Mouse (Mus musculus): ENCODE data around the gene Tmcc3. TPM values are rescaled to one million over a fixed set of nuclear protein-coding genes. Genes with fewer than 3 reads are reported as not detected.

Gene Tmcc3
- polyA plus RNA-seq, 1 experiment from 2014 or later: 2.8 TPM

GRCm38 (mm10) chr10:94545259-94546019 is 233.7 kb downstream of the Tmcc3 start:
- H3K4me2 ChIP-seq (ENCODE audit: low read depth, low read length, severe bottlenecking): peak overlapping the region; percentile 41; the same call in 1 of the 2 replicates
- ATAC-seq (replicated peaks; ENCODE audit: low FRiP score) (peak; percentile 77), DNase-seq (ENCODE audit: low spot score) (peak; percentile 67)
- H3K9me3 ChIP-seq (ENCODE audit: control insufficient read depth, low read length): no peaks in the 10 kb centered on the region
- no peaks in the 10 kb centered on the region for H3K36me3 ChIP-seq (ENCODE audit: control insufficient read depth, insufficient read depth, low read length)
- no peak overlapping the region for H3K4me3 ChIP-seq (ENCODE audit: low read depth, low read length)
- H3K27me3 ChIP-seq (ENCODE audit: control insufficient read depth, insufficient read depth, low read length): no peaks in the 10 kb centered on the region
- H3K4me1 ChIP-seq (replicated peaks; ENCODE audit: control insufficient read depth, insufficient read depth, low read length): peaks cover 11% of the 10 kb centered on the region; the same call in 1 of the 2 replicates
- WGBS: 31% methylated on average over 21 of the region's 21 CpGs
- no peak overlapping the region for H3K27ac ChIP-seq (ENCODE audit: low read depth, low read length)
- peak overlapping the region; percentile 49; the same call in 1 of the 2 replicates for H3K9ac ChIP-seq (ENCODE audit: low read length)

GRCm38 (mm10) chr10:94546617-94547016 is 234.9 kb downstream of the Tmcc3 start:
- no peak overlapping the region for H3K4me2 ChIP-seq (ENCODE audit: low read depth, low read length, severe bottlenecking)
- WGBS: 74% methylated on average over 6 of the region's 6 CpGs
- H3K27me3 ChIP-seq (ENCODE audit: control insufficient read depth, insufficient read depth, low read length): no peaks in the 10 kb centered on the region
- H3K36me3 ChIP-seq (ENCODE audit: control insufficient read depth, insufficient read depth, low read length): no peaks in the 10 kb centered on the region
- H3K27ac ChIP-seq (ENCODE audit: low read depth, low read length): no peak overlapping the region
- no peak overlapping the region for H3K4me3 ChIP-seq (ENCODE audit: low read depth, low read length)
- H3K4me1 ChIP-seq (replicated peaks; ENCODE audit: control insufficient read depth, insufficient read depth, low read length): peaks cover 11% of the 10 kb centered on the region; the same call in 1 of the 2 replicates
- H3K9me3 ChIP-seq (ENCODE audit: control insufficient read depth, low read length): no peaks in the 10 kb centered on the region
- H3K9ac ChIP-seq (ENCODE audit: low read length): no peak overlapping the region
- ATAC-seq (replicated peaks; ENCODE audit: low FRiP score): no peak
- no peak for DNase-seq (ENCODE audit: low spot score)

GRCm38 (mm10) chr10:94549511-94550232 is 237.9 kb downstream of the Tmcc3 start:
- no peaks in the 10 kb centered on the region for H3K9me3 ChIP-seq (ENCODE audit: control insufficient read depth, low read length)
- H3K4me1 ChIP-seq (replicated peaks; ENCODE audit: control insufficient read depth, insufficient read depth, low read length): peaks cover 11% of the 10 kb centered on the region; the same call in 1 of the 2 replicates
- WGBS: 70% methylated on average over 4 of the region's 4 CpGs
- DNase-seq (ENCODE audit: low spot score): no peak
- H3K4me2 ChIP-seq (ENCODE audit: low read depth, low read length, severe bottlenecking): no peak overlapping the region
- no peak overlapping the region for H3K4me3 ChIP-seq (ENCODE audit: low read depth, low read length)
- H3K36me3 ChIP-seq (ENCODE audit: control insufficient read depth, insufficient read depth, low read length): no peaks in the 10 kb centered on the region
- ATAC-seq (replicated peaks; ENCODE audit: low FRiP score): no peak
- H3K27ac ChIP-seq (ENCODE audit: low read depth, low read length): no peak overlapping the region
- no peaks in the 10 kb centered on the region for H3K27me3 ChIP-seq (ENCODE audit: control insufficient read depth, insufficient read depth, low read length)
- H3K9ac ChIP-seq (ENCODE audit: low read length): no peak overlapping the region

GRCm38 (mm10) chr10:94550649-94551048 is 238.9 kb downstream of the Tmcc3 start:
- DNase-seq (ENCODE audit: low spot score) (no peak), ATAC-seq (replicated peaks; ENCODE audit: low FRiP score) (no peak)
- Histone ChIP-seq H3K4me2 (ENCODE audit: low read depth, low read length, severe bottlenecking) (no peak overlapping the region), H3K9ac (ENCODE audit: low read length) (no peak overlapping the region), H3K36me3 (ENCODE audit: control insufficient read depth, insufficient read depth, low read length) (no peaks in the 10 kb centered on the region), H3K9me3 (ENCODE audit: control insufficient read depth, low read length) (no peaks in the 10 kb centered on the region), H3K27me3 (ENCODE audit: control insufficient read depth, insufficient read depth, low read length) (no peaks in the 10 kb centered on the region), H3K27ac (ENCODE audit: low read depth, low read length) (no peak overlapping the region), H3K4me1 (replicated peaks; ENCODE audit: control insufficient read depth, insufficient read depth, low read length) (peaks cover 3% of the 10 kb centered on the region; the same call in 1 of the 2 replicates), H3K4me3 (ENCODE audit: low read depth, low read length) (no peak overlapping the region)
- 58% methylated on average over 9 of the region's 9 CpGs for WGBS

GRCm38 (mm10) chr10:94551065-94551464 is 239.3 kb downstream of the Tmcc3 start:
- Histone ChIP-seq H3K4me1 (replicated peaks; ENCODE audit: control insufficient read depth, insufficient read depth, low read length) (no peaks in the 10 kb centered on the region), H3K4me2 (ENCODE audit: low read depth, low read length, severe bottlenecking) (no peak overlapping the region), H3K27ac (ENCODE audit: low read depth, low read length) (no peak overlapping the region), H3K27me3 (ENCODE audit: control insufficient read depth, insufficient read depth, low read length) (no peaks in the 10 kb centered on the region), H3K4me3 (ENCODE audit: low read depth, low read length) (no peak overlapping the region), H3K9ac (ENCODE audit: low read length) (no peak overlapping the region), H3K36me3 (ENCODE audit: control insufficient read depth, insufficient read depth, low read length) (no peaks in the 10 kb centered on the region), H3K9me3 (ENCODE audit: control insufficient read depth, low read length) (no peaks in the 10 kb centered on the region)
- WGBS: 54% methylated on average over 2 of the region's 2 CpGs
- no peak for DNase-seq (ENCODE audit: low spot score)
- no peak for ATAC-seq (replicated peaks; ENCODE audit: low FRiP score)

- H3K9me3 ChIP-seq (ENCODE audit: control insufficient read depth, low read length): no peaks in the 10 kb centered on the region
- no peak overlapping the region for H3K9ac ChIP-seq (ENCODE audit: low read length)
- no peaks in the 10 kb centered on the region for H3K27me3 ChIP-seq (ENCODE audit: control insufficient read depth, insufficient read depth, low read length)
- no peak overlapping the region for H3K4me2 ChIP-seq (ENCODE audit: low read depth, low read length, severe bottlenecking)
- H3K36me3 ChIP-seq (ENCODE audit: control insufficient read depth, insufficient read depth, low read length): no peaks in the 10 kb centered on the region
- ATAC-seq (replicated peaks; ENCODE audit: low FRiP score) (no peak), DNase-seq (ENCODE audit: low spot score) (no peak)
- H3K27ac ChIP-seq (ENCODE audit: low read depth, low read length): no peak overlapping the region
- 86% methylated on average over 6 of the region's 6 CpGs for WGBS
- no peak overlapping the region for H3K4me3 ChIP-seq (ENCODE audit: low read depth, low read length)
- no peaks in the 10 kb centered on the region for H3K4me1 ChIP-seq (replicated peaks; ENCODE audit: control insufficient read depth, insufficient read depth, low read length)
These were observed 239.8 kb downstream of the Tmcc3 start for GRCm38 (mm10) chr10:94551511-94551910.

- no peak overlapping the region for H3K4me2 ChIP-seq (ENCODE audit: low read depth, low read length, severe bottlenecking)
- DNase-seq (ENCODE audit: low spot score) (no peak), ATAC-seq (replicated peaks; ENCODE audit: low FRiP score) (no peak)
- H3K9ac ChIP-seq (ENCODE audit: low read length): no peak overlapping the region
- no peaks in the 10 kb centered on the region for H3K9me3 ChIP-seq (ENCODE audit: control insufficient read depth, low read length)
- WGBS: 80% methylated on average over 7 of the region's 7 CpGs
- H3K4me3 ChIP-seq (ENCODE audit: low read depth, low read length): no peak overlapping the region
- H3K36me3 ChIP-seq (ENCODE audit: control insufficient read depth, insufficient read depth, low read length): no peaks in the 10 kb centered on the region
- H3K27ac ChIP-seq (ENCODE audit: low read depth, low read length): no peak overlapping the region
- no peaks in the 10 kb centered on the region for H3K27me3 ChIP-seq (ENCODE audit: control insufficient read depth, insufficient read depth, low read length)
- no peaks in the 10 kb centered on the region for H3K4me1 ChIP-seq (replicated peaks; ENCODE audit: control insufficient read depth, insufficient read depth, low read length)
These were observed 240.3 kb downstream of the Tmcc3 start for GRCm38 (mm10) chr10:94551924-94552523.

GRCm38 (mm10) chr10:94555394-94555793 is 243.6 kb downstream of the Tmcc3 start:
- no peaks in the 10 kb centered on the region for H3K27me3 ChIP-seq (ENCODE audit: control insufficient read depth, insufficient read depth, low read length)
- H3K27ac ChIP-seq (ENCODE audit: low read depth, low read length): no peak overlapping the region
- no peaks in the 10 kb centered on the region for H3K36me3 ChIP-seq (ENCODE audit: control insufficient read depth, insufficient read depth, low read length)
- H3K4me3 ChIP-seq (ENCODE audit: low read depth, low read length): no peak overlapping the region
- H3K4me1 ChIP-seq (replicated peaks; ENCODE audit: control insufficient read depth, insufficient read depth, low read length): no peaks in the 10 kb centered on the region
- 86% methylated on average over 2 of the region's 2 CpGs for WGBS
- no peak for DNase-seq (ENCODE audit: low spot score)
- ATAC-seq (replicated peaks; ENCODE audit: low FRiP score): no peak
- no peak overlapping the region for H3K9ac ChIP-seq (ENCODE audit: low read length)
- no peaks in the 10 kb centered on the region for H3K9me3 ChIP-seq (ENCODE audit: control insufficient read depth, low read length)
- no peak overlapping the region for H3K4me2 ChIP-seq (ENCODE audit: low read depth, low read length, severe bottlenecking)

All from forebrain, embryonic 11.5 days (tissue).